Mouse (Mus musculus): ENCODE results near the gene Rasal2.
"Not testable (repeated sequence)": the region's sequence is repeated elsewhere in the genome, so short reads cannot be mapped to it uniquely, and the experiment has no call there.

The Rasal2 gene

DNA sequence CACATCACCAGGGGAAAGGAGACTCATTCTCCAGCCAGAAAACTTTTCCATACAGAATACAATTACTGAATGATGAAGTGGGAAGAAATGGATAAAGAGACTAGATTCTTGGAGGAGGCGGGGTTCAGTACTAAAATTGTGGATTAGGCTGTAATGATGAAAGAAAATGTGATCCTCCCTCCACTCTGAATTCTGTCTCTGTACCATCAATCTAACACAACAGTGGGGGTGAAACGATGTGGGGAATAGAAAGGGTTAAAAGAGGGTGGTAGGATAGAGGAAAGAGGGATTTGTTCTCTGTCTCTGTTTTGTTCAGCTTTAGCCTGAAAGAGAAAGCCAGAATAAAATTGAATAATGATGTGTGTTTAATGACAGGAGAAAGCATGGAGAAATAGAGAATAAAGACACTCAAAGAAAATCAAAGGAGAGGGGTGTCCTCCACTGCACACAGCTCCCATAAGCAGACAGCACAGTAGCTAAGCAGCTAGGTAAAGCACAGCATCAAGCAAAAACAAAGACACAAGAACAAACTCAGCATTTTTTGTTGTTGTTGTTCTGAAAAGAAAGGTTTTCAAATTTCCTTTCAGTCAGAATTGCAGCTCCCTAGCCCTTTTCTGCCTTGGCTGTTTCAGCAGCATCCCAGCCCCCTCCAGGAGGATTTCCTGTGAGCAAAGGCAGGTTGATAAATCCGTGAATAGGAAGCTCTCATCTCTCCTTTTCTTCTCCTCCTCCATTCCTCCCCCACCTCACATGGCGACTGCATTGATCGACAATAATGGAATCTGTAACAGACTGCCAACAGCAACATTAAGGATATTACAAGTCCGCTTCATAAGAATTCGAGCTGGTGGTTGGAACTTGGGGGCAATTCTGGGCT lies 168.6 kb downstream of the Rasal2 start:
- no peak for DNase-seq (ENCODE audit: low spot score)

DNA sequence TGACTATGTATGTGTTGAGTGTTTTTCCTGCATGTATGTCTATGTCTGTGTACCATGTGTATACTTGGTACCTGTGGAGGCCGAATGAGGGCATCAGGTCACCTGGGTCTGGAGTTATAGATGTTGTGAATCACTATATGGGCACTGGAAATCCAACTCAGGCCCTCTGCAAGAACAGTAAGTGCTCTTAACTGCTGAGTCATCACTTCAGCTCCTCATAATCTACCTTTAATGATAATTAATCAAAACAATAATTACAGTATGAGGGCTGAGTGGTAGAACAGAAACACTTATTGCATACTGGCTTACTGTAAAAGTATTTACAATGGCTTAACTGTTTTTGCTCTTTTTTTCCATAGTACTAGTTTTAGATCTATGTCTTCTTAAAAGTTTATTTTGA lies 172.7 kb downstream of the Rasal2 start:
- DNase-seq (ENCODE audit: low spot score) = no peak

DNA sequence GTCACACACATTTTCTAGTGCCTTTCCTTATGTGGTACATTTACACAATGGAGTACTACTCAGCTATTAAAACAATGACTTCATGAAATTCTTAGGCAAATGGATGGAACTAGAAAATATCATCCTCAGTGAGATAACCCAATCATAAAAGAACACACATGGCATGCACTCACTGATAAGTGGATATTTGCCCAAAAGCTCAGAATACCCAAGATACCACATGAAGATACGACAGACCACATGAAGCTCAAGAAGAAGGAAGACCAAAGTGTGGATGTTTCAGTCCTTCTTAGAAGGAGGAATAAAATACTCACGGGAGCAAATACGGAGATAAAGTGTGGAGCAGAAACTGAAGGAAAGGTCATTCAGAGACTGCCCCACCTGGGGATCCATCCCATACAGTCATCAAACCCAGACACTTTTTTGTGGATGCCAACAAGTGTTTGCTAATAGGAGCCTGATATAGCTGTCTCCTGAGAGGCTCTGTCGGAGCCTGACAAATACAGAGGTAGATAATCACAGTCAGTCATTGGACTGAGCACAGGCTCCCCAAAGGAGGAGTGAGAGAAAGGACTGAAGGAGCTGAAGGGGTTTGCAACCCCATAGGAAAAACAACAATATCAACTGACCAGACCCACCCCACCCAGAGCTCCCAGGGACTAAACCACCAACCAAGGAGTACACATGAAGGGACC lies 175.6 kb downstream of the Rasal2 start:
- not testable (repeated sequence) for DNase-seq (ENCODE audit: low spot score)

DNA sequence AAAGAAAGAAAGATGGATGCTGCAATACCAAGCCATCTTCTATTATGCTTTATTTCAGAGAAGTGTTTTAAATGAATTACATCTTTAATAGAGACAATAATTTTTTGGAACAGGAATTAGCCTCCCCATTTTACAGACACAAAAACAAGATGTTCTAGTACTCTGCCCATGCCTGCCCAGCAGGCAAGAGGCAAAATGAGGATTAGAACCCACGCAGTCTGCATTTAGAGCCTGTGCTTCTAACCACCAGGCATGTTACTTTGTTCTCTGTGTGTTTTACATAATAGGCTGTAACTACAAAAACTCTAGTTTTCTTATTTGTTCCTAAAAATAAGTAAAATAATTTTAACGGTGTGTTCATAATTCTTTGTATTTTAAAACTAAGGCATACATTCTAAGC lies 178.9 kb downstream of the Rasal2 start:
- no peak for DNase-seq (ENCODE audit: low spot score)

DNA sequence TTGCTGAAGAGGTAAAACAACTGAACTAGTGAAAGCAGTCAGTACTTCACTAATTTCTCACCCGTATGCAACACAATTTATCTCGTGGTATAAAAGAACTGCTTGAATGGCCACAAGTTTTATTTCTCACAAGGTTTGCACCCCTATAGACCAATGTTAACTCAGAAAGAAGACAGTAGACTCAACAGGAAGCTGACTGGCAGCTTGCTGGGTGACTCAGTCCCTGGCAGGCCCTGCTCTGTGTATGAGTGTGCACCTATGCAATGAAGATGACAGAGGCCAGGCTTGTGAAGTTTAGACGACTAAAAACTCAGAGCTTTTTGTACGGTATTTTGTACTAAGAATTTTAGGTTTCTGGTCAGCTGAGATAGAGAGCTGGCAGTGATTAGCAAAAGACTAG lies 180.0 kb downstream of the Rasal2 start:
- no peak for DNase-seq (ENCODE audit: low spot score)

DNA sequence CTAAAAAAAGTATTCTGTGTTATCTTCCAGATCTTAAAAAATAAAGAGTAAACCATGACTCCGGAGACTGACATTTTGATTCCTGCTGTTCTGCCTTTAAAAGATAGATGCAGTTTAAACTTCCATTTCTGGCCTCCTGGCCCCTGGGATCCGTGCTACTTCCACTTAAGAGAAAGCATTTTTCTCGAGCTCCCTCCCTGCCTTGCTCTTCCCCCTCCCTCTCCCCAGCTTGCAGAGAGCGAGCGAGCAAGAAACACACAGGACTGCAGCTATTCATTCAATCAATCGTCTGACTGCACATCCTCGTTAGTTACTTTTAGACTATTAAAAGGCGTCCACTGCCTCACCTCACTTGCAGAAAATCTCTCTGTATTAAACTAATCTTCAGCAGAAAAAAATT lies 181.4 kb downstream of the Rasal2 start:
- peak; percentile 61 for DNase-seq (ENCODE audit: low spot score)

DNA sequence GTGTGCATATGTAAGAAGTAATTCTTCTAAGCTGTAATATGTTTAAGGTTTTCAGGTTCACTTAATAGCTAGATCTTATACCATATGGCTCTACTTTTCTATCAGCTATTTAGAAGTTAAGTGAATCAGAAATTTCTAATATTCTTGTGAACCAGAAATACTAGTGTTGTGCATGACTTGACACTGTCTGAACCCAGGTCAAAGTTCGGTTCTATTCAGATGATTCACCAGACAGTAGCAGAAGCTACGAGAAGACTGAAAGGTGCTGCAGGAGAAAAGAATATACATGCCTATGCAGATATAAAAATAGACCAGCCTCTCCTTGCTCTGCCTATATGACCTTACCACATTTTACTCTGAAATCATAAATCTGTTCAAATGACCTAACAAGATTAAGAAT lies 182.0 kb downstream of the Rasal2 start:
- no peak for DNase-seq (ENCODE audit: low spot score)

DNA sequence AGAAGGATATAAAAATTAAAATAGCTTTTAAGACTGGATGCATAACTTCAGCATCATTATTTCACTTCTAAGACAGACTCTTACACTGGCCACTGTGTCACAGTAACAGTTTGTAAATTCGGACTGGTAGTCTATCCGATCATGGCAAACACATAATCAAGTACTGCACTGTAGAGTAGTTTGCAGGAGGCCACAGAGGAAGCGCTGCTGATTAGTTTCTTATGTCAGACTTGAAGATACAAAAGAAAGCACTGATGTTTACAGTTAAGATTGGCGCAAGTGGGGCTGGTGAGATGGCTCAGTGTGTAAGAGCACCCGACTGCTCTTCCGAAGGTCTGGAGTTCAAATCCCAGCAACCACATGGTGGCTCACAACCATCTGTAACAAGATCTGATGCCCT lies 187.4 kb downstream of the Rasal2 start:
- DNase-seq (ENCODE audit: low spot score) = no peak

DNA sequence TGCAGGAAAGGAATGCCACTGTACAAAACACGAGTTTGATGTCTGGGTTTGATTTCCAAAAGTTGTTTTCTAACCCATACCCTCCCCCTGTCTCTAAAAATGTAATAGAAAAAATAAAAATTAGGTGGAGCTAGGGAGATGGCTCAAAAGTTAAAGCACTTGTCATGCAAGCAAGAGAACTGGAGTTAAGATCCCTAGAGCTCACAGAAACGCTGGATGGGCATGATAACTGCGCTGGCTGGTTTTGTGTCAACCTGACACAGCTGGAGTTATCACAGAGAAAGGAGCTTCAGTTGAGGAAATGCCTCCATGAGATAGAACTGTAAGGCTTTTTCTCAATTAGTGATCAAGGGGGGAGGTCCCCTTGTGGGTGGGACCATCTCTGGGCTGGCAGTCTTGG lies 191.5 kb downstream of the Rasal2 start:
- no peak for DNase-seq (ENCODE audit: low spot score)

DNA sequence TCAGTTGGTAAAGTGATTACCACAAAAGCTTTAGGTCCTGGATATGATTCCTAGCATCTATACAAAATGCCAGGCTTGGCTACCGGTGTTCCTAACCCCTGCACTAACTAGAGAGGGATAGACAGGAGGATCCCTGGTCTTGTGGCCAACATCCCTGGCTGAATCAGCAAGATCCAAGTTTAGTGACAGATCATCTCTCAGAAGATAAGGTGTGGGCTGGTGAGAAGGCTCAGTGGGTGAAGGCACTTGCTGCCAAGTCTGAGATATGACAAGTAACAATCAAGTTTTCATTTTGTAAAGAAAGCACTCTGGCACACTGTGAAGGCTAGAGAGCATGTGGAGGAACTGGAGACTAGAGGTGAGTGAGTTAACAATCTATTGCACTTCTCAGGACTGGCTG lies 191.9 kb downstream of the Rasal2 start:
- no peak for DNase-seq (ENCODE audit: low spot score)

DNA sequence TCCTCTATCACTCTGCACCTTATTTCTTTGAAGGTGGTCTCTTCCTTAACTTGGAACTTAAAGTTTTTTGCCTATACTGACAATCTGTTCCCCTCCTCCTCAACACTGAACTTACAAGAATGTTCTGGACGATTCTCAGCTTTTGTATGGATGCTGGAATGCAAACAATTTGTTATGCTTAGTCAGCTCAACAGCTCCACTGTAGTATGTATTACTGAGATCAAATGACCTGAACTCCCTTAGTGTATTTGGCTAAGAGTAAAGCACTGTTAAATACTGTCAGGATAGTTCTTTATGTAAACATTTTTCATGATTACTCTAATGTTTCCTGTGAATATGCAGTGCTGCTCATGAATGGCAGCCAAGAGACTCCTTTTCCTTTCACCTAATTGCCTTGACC lies 203.6 kb downstream of the Rasal2 start:
- no peak for DNase-seq (ENCODE audit: low spot score)

DNA sequence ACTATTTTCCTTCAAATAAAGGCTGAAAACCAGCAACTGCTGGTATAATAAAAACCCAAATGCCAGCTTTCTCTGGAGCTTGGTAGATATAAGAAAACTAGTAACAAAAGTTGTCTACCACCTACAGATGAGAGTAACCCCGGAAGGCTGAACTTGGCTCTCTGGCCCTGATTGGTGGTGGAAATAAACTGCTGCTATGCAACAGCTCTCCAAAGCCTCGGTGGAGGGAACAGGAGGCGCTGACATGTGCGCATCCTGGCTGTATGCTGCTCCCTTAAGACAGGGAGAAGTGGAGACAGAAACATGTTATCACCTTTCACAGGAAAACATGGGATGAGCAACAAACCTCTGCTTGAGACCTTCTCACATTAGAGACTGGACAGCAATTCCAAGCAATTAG lies 206.7 kb downstream of the Rasal2 start:
- DNase-seq (ENCODE audit: low spot score) = no peak

DNA sequence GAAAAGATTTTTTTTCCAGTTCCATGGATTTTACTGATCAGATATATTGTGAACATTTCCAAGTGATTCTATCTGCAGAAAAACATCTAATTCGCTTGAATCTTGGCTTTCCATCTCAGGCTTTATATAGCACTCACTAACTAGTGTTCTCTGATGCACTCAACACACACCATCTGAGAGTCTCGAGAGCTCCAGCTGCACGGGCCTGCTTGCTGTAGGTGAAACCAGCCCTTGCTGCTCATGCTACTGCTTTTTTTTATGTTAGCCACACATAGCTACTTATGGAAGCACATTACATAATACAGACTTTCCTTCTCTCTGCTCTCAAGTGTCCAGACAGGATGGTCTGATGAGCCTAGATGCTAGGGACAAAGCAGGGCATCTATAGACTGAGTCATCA lies 229.4 kb downstream of the Rasal2 start:
- no peak for DNase-seq (ENCODE audit: low spot score)

DNA sequence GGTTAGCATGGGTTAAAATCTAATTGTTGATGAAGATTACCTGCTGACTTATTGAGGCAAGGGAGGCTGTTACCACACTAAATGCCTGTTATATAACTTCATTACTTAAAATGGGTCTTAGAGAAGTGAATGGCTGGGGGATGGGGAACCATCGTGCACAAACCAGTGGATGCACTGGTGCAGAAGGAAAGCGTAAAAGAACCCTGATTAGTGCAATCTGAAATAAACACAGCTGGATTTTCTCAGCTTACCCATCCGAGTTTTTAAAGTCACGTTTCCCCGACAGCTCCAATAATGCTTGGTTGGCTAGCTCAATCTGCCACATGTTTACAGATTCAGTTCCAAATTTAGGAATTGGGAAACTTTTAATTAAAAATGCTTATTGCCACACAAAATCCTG lies 230.0 kb downstream of the Rasal2 start:
- no peak for DNase-seq (ENCODE audit: low spot score)

DNA sequence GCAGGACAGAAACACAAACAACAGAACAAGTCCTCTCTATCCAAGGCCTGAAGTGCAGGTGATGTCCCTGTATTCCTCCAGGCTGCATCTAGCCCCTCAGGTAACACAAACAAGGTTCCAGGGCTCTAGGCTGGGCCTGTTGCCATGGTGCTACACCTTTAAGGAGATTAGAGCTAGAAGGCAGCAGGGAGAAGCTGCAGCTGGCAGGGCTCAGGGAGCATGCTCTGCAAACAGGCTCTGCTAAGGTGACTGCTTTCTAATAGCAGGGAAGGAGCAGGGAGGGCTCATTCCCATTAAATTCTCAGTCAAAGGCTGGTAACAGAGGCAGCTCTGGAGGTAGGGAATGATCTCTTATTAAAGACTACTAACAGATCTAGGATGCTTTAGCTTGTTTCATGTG lies 231.3 kb downstream of the Rasal2 start:
- peak; percentile 9 for DNase-seq (ENCODE audit: low spot score)

DNA sequence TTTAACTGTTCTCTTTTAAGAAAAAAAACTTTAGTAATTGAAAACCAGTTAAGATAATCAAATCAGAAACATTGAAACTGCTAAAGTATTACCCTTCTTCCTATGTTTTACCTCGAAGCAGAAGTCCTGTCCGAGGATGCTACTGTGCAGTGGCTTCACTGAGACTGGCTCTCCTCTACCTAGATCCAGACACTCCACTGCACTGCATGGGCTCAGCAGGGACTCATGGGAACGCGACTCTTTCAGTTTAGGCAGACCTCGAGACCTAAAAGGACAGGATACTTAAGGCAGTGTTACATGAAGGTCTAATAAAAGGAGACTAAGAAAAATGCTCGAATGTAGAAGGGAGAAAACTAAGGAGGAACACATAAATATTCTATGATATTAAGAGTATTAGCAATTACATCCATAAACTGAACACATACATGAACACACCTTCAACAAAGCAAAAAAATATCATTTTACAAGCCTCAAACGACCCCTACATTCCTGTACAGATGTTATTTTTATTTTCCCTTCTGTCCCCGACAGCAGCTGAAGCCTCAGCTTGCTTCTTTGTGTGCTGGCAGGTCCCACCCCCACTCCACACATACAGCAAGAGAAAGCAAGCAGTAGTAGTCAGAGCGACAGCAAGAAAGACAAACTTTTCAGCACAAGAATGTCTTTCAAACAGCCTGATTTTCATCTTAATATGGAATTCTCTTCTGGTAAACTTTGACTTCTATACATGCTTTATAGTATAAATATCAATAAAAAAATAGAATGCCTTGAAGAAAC lies 233.2 kb downstream of the Rasal2 start:
- DNase-seq (ENCODE audit: low spot score) = peak; percentile 22

DNA sequence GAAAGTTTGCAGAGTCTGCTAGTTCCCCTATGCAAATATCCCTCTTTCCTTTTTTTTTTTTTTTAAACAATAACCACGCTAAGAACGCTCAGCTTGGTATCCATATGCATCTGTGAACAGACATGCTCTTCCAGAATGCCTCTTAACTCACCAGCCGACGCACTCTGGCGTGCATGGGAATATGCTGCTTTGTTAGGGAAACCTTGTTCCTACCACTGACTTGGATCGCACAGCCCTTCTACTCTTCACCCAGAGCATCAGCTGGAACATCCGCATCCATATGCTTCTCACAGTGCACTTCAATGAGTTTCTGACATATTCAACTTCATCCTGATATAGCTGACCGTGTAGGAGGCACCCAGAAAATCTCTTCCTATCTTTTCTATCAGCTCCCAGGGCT lies 243.1 kb downstream of the Rasal2 start:
- no peak for DNase-seq (ENCODE audit: low spot score)

DNA sequence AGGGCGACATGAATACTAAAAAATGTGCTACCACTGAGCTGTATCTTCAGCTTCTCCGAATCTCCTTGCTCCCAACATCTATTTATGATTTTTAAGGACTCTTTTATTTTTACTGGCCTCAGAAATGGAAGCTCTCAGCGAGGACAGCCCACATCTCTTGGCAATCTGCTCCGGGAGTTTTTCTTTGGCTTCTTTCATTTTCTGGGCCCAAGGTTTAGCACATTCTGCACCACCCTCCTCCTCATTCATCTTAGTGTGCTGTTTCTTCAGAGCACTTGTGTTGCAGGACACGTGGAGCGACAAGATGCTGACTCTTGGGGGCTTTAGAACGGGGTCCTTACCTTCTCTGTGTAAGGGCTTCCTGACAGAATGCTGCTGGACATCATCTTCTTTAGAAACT lies 243.5 kb downstream of the Rasal2 start:
- no peak for DNase-seq (ENCODE audit: low spot score)

DNA sequence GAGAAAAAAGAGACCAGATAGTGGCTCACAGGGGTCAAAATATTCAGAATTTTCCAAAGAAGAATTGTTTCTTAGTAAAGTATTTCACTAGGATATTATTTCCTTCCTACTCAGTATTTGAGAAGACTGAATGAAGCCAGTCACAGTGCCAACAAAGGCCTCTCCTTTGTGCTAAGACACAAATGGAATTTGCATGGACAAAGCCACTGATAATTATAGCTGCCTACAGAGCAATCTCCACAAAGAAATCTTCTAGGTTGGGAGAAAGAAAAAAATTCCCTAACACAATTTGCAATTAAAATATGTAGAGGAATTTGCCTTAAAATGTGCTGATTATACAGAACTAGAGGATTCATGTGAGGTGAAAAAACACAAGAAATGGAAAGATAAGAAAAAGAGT lies 258.6 kb downstream of the Rasal2 start:
- no peak for DNase-seq (ENCODE audit: low spot score)

DNA sequence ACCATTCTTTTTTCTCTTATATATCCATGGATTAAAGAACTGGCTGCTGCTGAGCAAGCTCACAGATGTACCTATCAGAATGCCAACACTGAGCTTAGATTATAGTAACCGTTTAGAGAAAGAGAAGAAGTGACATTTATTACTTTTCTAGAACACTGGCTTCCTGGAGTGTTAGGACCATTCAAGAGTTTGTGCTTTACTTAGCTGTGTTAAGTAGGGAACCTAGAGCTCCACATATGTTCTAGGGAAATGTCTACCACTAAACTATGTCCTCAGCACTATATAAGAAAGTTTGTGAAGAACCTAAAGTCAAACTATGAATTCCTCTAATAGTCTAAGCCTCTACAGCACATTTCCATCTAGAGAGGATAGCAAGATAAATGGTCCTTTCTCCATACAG lies 262.3 kb downstream of the Rasal2 start:
- DNase-seq (ENCODE audit: low spot score) = no peak

DNA sequence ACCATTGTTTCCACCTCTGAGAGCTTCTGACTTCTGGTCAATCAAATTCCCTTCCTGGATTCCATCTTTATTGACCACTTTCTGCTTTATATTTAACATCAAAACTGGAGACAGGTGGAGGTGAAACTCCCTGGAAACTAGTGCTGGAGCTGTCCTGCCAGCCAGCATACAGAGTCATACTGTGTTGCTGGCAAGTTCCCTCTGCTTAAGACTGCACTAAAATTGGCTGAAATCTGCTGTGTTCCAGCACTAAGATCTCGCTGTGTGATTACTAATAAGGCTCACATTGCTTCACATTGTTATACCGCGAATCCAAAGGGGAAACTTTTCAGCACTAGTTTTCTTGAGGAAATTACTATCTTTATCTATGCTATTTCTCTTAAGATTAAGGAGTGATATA lies 267.8 kb downstream of the Rasal2 start:
- DNase-seq (ENCODE audit: low spot score) = no peak

DNA sequence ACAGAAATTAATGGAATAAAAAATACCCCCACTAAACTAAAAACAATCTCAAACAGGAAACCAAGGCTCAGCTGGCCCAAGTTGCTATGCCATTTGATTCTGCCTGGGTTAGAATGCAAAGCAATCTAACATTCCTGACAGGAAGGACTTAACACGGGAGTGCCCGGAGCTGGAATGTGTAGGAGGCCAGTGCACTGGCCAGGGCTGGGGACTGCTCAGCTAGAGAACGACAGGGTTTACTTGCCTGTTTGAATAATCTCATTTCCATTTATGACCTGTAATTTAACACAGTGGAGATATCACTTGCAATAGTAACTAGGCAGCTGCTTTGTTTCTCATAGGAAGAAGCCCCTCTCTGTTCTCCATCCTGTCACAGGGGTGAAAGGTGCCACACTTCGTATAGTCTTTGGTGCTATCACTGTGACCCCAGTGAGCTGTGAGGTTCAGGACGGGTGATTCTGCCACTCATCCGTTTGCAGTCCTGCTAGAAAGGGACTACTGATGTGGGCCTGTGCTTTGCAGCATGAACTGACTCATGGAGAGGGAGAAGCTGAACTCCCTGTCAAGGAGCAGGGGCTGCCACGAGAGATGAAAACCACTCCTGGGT lies 269.0 kb downstream of the Rasal2 start:
- peak; percentile 27 for DNase-seq (ENCODE audit: low spot score)

DNA sequence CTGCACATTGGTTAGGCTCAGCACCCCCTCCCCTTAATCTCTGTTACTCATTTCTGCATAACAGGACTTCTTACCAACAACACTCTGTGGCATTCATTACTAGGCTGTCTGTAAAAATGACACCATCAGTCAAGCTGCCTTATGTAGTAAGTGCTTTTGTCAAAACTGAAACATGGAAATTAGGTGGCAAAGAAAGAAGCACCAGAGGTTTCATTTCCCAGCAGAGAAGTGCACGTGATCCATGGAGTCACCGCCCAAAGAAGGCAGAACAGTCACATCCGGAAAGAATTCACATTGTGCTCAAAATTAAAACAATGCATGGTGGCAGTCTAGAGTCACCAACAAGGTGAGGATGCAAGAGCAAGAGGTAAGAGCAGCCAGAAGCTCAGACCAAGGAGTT lies 271.4 kb downstream of the Rasal2 start:
- DNase-seq (ENCODE audit: low spot score) = no peak
